Mouse (Mus musculus) thymus, postnatal 25 days (tissue): ENCODE measurements around the gene Rnf7.
"Not testable (repeated sequence)": the region's sequence is repeated elsewhere in the genome, so short reads cannot be mapped to it uniquely, and the experiment has no call there.

ENCODE experiments used
- DNase-seq: peaks from one replicate; pipeline ENCODE4 v3.0.0; 2022

Rnf7 gene

DNA sequence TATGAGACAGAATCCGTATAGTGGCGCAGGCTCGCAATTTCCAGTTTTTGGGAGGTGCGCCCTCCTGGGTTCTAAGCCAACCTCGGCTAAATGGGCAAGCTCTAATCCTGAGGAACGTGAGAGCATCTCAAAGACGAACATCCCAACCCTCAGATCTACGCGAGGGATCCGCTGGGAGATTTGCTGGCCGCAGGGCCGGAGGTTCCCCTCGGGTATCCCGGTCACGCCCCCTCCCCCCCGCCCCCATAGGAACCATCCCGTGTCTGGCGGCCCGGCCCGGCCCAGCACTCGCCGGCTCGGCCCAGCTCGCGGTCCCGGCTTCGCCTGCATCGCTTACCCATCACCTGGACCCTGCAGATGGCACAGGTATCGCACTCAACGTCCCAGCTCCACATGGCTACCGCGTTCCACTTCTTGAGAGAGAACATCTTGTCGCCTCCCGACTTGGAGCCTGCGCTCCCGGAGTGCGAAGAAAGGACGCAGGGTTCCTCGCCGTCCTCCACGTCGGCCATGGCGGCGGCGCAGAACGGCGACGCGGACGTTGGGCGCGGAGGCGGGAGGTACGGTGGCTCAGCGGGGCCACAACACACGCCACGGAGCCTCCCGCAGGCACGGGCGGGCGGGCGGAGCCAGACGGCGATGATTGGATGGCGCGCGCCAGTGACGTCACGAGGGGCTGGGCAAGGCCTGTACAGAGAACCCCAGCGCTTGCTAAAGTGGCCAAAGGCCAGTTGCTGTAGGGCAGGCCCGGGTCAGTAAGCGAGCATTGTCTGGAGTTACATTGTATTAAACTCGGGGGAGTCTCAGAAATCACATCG, at the start of gene Rnf7:
Gene Rnf7, minus strand, starts transcription at position 605 of the 818 bp plus-strand sequence.
- DNase-seq = peak; percentile 98

DNA sequence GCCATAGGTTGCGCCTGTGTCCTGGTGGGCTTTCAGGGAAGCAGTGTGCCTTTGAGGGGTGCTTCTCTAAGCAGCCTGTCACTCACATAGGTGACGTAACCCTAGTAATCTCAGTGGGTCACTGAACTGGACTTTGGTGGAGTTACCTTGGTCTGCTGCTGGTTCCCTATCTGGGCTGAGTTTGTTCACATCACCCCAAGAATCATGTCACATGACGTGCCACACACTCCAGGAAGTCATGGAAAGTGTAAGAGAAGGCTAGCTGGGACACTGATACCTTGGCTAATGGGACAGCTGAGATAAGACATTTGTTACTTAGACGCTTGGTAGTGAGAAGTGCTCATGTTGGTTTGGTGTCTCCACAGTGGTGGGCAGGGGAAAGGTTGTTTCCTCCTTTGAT, 47.5 kb upstream of the Rnf7 start:
- no peak for DNase-seq

DNA sequence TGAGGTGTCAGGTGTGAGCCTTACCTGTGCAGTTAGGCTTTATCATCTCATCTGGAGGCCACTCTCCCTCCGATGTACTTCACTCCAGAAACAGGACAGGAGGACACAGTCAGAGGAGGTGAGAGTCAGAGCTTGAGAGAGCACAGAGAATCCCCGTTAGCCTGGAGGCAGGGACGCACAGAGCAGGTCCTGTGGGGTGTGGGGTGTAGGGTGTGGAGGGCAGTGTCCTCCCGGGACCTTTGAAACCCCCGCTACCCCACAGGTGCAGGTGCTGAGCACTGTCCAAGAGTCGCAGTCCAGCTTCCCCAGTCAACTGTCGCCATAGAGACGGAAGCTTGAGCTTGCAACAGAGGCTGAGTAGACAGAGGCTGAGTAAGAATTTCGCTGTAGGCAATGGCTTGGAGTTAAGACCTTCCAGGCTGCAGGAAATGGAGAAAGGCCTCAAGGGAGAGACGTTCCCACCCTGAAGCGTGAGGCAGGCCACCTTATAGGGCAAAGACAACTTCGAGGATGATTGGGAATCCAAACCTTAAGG, 46.6 kb upstream of the Rnf7 start, which contains the start of gene Gm28729:
Gene Gm28729, minus strand, starts transcription at position 293 of the 535 bp plus-strand sequence.
- no peak for DNase-seq

GRCm38 (mm10) chr9:96523148-96523547, 44.7 kb upstream of the Rnf7 start:
- DNase-seq = no peak

- not testable (repeated sequence) for DNase-seq
Observed at GRCm38 (mm10) chr9:96521574-96521973, 43.1 kb upstream of the Rnf7 start.

DNA sequence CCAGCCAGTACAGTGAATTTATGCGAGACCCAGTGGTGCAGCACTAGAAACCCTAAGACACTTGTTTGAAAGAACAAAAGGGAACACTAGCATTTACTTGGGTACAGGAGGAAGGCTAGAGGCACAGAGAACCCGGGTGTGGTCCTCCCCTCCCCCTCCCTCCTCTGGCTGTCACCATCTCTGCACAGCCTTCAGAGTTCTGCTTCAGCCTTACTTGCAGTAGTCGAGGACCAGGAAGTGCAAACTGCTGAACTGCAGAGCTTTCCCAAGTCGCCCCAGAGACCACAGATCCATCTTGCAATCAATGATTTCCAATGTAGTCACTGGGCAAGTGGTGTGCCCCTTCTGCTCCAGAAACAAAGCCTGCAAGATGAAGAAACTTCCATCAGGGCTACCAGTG, 39.0 kb upstream of the Rnf7 start:
- DNase-seq = peak; percentile 22

GRCm38 (mm10) chr9:96516806-96517205, 38.3 kb upstream of the Rnf7 start:
- DNase-seq = no peak

DNA sequence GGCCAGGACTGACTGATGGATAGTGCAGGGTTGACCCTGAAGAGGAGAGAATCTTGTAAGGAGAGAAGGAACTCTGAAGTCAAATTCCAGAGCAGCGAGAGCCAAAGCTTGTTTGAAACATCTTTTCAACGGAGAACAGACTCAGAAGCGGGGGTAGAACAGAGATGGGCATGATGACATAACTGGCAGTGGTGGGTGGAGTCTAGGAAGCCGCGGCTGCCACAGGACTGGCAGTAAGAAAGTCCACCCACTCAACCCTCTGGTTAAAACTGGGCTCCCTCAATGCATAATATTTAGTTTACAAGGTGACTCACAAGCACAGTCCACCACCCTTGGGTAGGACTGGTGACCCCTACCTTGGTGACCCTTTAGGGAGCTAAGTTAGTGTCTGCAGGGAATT, 37.3 kb upstream of the Rnf7 start:
- DNase-seq = no peak

DNA sequence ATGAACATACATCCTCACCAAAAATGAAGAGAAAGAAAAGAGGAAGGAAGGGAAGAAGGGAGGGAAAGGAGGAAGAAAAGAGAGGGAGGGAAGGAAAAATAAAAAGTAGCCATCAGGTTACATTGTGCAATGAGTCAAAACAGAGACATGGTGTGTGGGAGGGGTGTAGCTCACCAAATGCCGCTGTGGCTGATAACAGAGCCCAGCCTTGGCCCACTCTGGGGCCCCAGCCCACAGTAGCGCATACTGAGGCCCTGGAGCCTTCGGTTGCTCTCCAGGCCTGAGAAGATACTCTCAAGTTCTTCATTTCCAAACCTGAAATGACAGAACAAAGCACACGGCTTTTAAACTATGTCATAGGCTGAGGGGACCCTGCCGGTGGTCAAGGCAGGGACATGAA, 35.8 kb upstream of the Rnf7 start:
- no peak for DNase-seq

GRCm38 (mm10) chr9:96506011-96506498, 27.6 kb upstream of the Rnf7 start:
- DNase-seq = no peak

GRCm38 (mm10) chr9:96505156-96505555, 26.7 kb upstream of the Rnf7 start:
- no peak for DNase-seq

DNA sequence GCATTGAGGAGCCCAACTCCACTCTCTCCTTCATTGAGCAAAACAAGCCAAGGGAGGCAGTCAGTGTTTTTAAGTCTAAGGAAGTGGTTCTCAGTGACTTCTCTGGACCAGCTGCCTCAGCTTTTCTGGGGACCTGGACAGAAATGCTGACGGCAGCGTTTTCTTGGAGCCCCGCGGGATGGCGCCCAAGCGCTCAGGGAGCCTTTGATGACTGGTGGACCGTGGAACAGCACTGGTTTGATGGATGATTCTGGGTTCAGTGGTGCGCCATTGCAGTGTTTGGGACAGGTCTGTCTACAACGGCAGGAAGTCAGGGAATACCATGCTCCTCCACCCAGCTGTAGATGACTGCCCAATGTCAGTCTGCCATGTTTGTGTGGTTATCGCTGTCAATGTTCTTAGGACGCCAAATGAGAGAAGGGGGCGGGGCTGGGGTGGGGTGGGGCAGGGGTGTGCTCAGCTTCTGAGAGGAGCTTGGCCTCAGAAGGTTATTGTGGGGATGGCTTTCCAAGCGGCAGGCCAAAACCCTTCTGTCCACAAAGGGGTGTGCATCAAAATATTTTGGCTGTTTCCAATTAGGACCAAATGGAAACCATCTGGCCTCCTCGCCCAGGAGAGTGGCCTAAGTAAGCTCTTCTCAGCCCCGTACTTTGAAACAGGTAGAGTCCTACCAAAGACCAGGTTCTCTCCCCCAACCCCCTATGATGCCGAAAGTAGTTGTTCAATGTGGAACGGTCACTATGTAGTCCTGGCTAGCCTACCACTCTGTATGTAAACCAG, 25.8 kb upstream of the Rnf7 start:
- DNase-seq = no peak

DNA sequence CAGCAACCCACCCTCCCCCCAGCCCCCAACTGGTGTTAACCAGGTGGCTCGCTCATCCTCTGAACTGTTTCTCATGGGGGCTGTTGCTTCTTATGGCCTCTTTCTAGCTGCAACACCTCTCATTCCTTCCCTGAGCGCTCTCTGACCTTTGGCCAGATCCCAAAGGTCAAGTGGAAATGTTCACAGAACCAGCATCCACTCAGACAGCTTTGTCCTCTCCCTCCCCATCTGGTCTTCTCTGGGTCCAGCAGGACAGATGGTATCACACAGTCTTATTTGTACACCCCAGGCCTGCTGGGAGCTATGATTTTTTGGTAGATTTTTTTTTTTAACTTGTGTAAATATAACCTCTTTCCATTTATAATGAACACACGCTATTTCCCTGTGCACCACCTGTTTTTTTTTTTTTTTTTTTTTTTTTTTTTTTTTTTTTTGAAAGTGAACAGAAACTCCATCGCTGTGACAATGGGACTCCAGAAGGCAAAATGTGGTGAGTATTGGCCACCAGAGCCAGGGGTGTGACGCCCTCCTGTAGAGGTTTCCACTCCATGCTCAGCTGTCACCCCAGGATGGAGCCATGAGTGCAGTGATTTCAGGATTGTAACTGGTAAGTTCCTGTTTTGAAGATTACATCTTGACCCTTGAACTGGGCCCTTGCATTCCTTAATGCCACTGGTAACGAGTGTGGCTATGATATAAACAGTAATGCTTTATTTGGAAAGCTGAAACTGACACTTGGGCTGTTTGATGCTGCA, 24.6 kb upstream of the Rnf7 start:
- no peak for DNase-seq

DNA sequence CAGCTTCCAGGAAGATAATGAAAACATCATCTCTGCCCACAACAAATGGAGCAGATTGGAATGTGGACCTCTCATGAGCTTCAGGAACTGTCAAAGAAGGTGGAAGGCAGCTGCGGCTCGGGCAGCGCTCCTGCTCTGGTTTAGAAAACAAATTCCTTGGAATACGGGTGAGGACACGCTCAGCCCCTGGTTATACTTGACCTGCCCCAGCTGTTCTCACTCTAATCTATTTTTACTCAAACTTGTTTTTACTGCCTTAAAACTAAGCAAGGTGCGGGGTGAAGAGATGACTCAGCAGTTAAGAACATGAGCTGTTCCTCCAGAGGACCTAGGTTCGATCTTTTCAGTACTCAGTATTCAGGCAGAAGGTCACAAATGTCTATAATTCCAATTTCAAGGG, 22.7 kb upstream of the Rnf7 start:
- no peak for DNase-seq

DNA sequence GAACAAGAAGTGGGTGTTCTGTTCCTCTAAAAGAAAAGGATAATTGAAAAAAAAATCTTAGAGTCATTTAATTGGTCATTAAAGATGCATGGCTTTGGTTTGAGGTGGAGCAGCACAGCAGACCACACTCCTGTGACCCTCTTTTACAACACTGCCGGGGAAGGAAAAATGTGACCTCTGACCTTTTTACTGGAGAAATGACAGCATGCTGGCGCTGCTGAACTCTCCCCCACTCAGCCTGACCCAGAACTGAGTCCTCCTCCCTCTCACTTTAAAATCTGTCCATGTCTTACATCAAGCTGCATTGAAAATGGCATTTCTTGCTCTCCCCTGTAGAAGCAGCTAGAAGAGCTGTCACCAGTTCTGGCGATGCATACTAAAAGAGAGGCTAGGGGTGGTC, 14.7 kb upstream of the Rnf7 start:
- no peak for DNase-seq

DNA sequence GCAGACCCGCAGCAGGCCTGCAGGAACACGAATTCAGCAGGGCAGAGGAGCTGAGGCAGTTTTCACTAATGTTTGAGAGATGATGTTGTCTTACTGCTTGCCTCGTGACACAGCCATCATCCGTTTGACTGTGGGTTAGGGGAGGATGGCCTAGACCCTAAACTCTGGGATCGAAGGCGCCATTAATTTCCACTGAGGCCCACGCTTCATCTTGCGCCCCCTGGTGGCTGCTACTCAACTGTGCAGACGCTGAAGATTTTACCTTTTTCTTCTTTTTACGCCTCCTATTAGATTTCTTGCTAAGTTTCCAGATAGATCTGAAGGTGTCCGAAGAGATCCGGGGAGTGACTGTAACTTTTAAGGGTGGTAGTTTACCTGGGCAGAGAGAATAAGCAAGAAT, 13.3 kb upstream of the Rnf7 start:
- DNase-seq = peak; percentile 60

GRCm38 (mm10) chr9:96487869-96488268, 9.4 kb upstream of the Rnf7 start:
- not testable (repeated sequence) for DNase-seq

DNA sequence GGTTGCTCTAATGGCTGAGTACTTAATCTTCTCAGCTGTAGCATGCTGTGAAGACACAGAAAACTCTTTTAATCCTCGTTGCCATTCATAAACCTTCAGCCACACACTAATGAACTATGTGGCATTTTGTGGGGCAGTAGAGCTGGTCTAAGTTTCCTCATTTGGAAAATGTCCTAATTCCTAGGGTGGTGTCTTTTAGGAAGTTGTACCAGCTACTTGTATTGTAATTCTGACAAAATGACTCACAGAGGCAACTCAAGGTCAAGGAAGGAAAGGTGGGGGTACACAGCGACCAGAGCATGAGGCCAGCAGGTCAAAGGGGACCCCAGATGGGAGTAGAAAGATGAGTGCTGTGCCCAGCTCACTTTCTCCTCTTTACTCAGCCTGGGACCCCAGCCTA, 5.2 kb upstream of the Rnf7 start:
- no peak for DNase-seq

DNA sequence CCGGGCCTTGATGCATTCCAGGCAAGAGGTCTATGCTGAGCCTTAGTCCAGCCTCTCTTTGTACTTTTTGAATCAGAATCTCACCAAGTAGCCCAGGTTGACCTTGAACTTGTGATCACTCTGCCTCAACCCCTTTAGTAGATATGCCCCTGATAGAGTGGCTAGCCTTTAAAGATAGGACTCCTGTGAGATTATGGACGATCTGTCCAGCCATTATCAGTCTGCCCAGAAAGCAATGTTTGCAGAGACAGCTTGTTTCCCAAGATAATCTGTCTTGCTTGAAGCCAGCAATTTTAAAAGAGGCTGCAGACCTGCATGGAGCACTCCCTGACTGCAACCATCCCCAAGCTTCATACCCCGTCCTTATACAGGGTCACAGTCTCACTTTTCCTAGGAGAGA, 4.6 kb upstream of the Rnf7 start:
- no peak for DNase-seq

GRCm38 (mm10) chr9:96472356-96472755, 6.1 kb downstream of the Rnf7 start:
- no peak for DNase-seq

DNA sequence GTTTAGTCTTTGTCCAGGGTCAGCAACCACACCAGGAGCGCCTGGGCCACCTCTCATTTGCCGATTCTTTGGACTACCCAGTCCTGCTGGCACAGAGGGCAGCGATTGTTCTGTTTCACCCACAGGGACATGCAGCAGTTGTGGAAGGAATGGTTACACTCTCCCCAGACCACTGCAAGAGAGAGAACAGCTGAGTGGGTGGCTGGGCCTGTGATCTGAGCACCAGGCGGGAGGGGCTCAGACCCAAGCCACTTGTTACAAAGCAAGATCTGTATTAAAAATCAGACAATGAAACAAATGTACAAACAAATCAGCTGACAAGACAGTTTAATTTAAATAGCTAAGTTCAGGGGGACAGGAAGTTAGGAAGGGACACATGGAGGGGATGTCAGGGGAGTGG, 6.8 kb downstream of the Rnf7 start:
- not testable (repeated sequence) for DNase-seq

DNA sequence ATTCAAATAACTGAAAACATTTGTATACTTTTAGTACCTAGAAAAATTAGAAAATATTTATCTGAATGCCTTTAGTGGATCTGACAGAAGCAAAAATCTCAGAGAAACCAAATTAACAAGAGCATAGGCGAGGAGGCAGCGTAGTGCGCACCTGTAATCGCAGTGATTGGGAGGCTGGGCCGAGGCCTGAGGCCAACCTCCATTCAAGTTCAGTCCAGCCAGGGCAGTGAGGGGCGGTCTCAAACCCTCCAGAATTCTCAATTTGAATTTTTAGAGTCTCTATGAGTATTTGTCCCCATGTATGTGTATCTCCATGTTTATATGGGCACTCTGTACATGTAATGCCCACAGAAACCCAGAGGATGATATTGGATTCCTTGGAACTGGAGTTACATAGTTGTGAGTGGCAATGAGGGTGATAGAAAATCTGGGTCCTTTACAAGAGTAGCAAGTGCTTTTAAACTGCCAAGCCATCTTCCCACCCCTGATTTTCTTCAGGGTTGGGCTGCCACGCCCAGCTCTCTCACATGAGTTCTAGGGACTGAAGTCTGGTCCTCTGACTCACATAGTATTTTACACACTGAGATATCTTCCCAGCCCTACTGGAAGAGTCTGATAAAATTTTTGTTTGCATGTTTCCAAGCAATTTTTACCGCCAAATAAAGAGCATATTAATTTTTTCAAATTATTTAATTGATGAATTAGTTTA, 8.1 kb downstream of the Rnf7 start:
- DNase-seq = no peak
